Comparison of ENCODE assay signal across 8 mouse cellular contexts in the genomic region with DNA sequence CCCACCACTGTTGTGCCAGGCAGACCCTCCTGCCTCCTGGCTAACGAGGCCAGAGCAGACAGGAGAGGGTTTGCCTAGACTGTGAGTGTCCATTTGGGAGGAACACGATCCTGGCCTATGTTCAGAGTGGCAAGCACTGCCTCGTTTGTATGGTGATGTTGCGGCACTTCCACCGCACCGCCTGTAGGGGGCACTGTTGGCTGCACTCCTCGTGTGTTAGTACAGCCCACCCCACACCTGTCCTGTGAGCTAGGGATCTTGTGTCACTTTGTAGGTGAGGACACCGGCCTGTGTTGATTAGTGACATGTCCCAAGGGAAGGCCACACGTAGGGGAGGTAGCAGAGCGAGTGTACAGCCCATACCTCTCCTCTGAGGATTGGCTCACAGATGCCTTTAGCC. TPM values are rescaled to one million over a fixed set of nuclear protein-coding genes. Genes with fewer than 3 reads are reported as not detected.
DNase-seq lines count a peak whose midpoint lies in the region; ATAC-seq and TF ChIP-seq lines count a peak whose summit lies in the region.

No protein-coding gene starts in this region.

- no peaks in the 10 kb centered on the region for H3K4me1 ChIP-seq in kidney, adult 2 months (ENCODE audit: control insufficient read depth, insufficient read depth, low read length)
- H3K4me1 ChIP-seq in CH12.LX (ENCODE audit: control insufficient read depth in 1 of 2, insufficient read depth in 2 of 2) = peaks cover 0 to 10% of the 10 kb centered on the region in 2 experiments; a peak in 2 of 4 replicates
- peaks cover 23% of the 10 kb centered on the region for H3K4me1 ChIP-seq in liver, embryonic 13.5 days (replicated peaks)

- dilution Hi-C loops in CH12.LX (cut with MboI; ENCODE audit: extremely low pct_ligation_motif_present, extremely low pct_unique_long_range_greater_than_20kb, low sequenced_read_pairs) = no loop called here

- WGBS in kidney, adult 2 months = 59% methylated on average over 10 of the region's 10 CpGs
- 52% methylated on average over 10 of the region's 10 CpGs for WGBS in liver, embryonic 13.5 days (ENCODE audit: insufficient replicate concordance)

- H3K4me2 ChIP-seq in CH12.LX (ENCODE audit: insufficient read depth, low read depth, poor library complexity, severe bottlenecking) = no peak overlapping the region
- H3K4me2 ChIP-seq in liver, embryonic 13.5 days = no peak overlapping the region

- no peak overlapping the region for H3K27ac ChIP-seq in kidney, adult 2 months (ENCODE audit: insufficient read depth, low read depth, low read length)
- no peak overlapping the region for H3K27ac ChIP-seq in CH12.LX (ENCODE audit: insufficient read depth, low read depth)
- no peak overlapping the region for H3K27ac ChIP-seq in liver, embryonic 13.5 days

- no peaks in the 10 kb centered on the region for H3K9me3 ChIP-seq in CH12.LX (replicated peaks; ENCODE audit: low read length)
- no peaks in the 10 kb centered on the region for H3K9me3 ChIP-seq in liver, embryonic 13.5 days (replicated peaks)

- DNase-seq in CD4-positive, CD25-positive, alpha-beta regulatory T cell, adult 2 months (ENCODE audit: low read depth, low spot score) = peak; percentile 50
- no peak for DNase-seq in kidney, adult 2 months
- DNase-seq in kidney, adult 8-10 months = no peak
- DNase-seq in CH12.LX (ENCODE audit: extremely low read depth) = no peak
- DNase-seq in liver, embryonic 13.5 days = peak; percentile 33
- no peak for DNase-seq in frontal cortex, postnatal 14 days (ENCODE audit: low spot score in 2 of 2)
- no peak for DNase-seq in layer of hippocampus, adult 9-11 months

- TF ChIP-seq EP300 in CH12.LX (IDR thresholded peaks at IDR 0.05; ENCODE audit: low read length) = no peak

- no peak overlapping the region for H3K4me3 ChIP-seq in kidney, adult 2 months (ENCODE audit: insufficient read depth, low read depth, low read length)
- H3K4me3 ChIP-seq in CH12.LX (replicated peaks in 1 of 3; ENCODE audit: low read depth in 2 of 3, low read length in 2 of 3, poor library complexity in 1 of 3) = no peak overlapping the region
- H3K4me3 ChIP-seq in liver, embryonic 13.5 days (replicated peaks) = no peak overlapping the region

- no peak for ATAC-seq in CD4-positive, CD25-positive, alpha-beta regulatory T cell, adult 4 months
- ATAC-seq in liver, embryonic 13.5 days (ENCODE audit: low read depth) = 0 out of 2 replicates have a peak, but pooled peaks have one; percentile 6

- no peaks in the 10 kb centered on the region for H3K79me2 ChIP-seq in CH12.LX (replicated peaks; ENCODE audit: control insufficient read depth, extremely low read depth, insufficient read depth, poor library complexity, severe bottlenecking)

- in situ Hi-C loops in CH12.LX (cut with MboI; ENCODE audit: low pct_ligation_motif_present, low pct_unique_long_range_greater_than_20kb, low sequenced_read_pairs) = loop anchor here (25.0 kb wide), 1 partner anchor 485 kb away; a partner anchor contains a TSS

- TF ChIP-seq RAD21 in CH12.LX (IDR thresholded peaks at IDR 0.05; ENCODE audit: low read depth, low read length) = peak; percentile 12

- H3K36me3 ChIP-seq in kidney, adult 2 months (ENCODE audit: control insufficient read depth, insufficient read depth, low read length) = no peaks in the 10 kb centered on the region
- H3K36me3 ChIP-seq in CH12.LX (replicated peaks in 1 of 2; ENCODE audit: control insufficient read depth in 1 of 2, insufficient read depth in 1 of 2, low read length in 1 of 2) = peaks cover 96 to 100% of the 10 kb centered on the region in 2 experiments
- peaks cover 99% of the 10 kb centered on the region for H3K36me3 ChIP-seq in liver, embryonic 13.5 days

- peak; percentile 75 for TF ChIP-seq CTCF in kidney, adult 2 months (conservative IDR thresholded peaks at IDR 0.05; ENCODE audit: insufficient read depth, insufficient read length, low read depth, low read length)
- TF ChIP-seq CTCF in CH12.LX (conservative IDR thresholded peaks at IDR 0.05 in 1 of 2, IDR thresholded peaks at IDR 0.05 in 1 of 2; ENCODE audit: low read depth in 2 of 2, low read length in 2 of 2) = peak; percentile 61 to 85

- H3K27me3 ChIP-seq in kidney, adult 2 months (replicated peaks; ENCODE audit: control insufficient read depth, insufficient read depth, low read length) = no peaks in the 10 kb centered on the region
- no peaks in the 10 kb centered on the region for H3K27me3 ChIP-seq in CH12.LX (replicated peaks)
- no peaks in the 10 kb centered on the region for H3K27me3 ChIP-seq in liver, embryonic 13.5 days

- TF ChIP-seq POLR2A in kidney, adult 2 months (IDR thresholded peaks at IDR 0.05; ENCODE audit: low read depth, low read length) = no peak
- no peak for TF ChIP-seq POLR2A in CH12.LX (IDR thresholded peaks at IDR 0.05; ENCODE audit: low read depth, low read length)

- H3K9ac ChIP-seq in CH12.LX (ENCODE audit: insufficient read depth, low read depth) = no peak overlapping the region
- no peak overlapping the region for H3K9ac ChIP-seq in liver, embryonic 13.5 days

TF ChIP-seq in CH12.LX, 34 proteins besides CTCF, POLR2A, EP300 and RAD21:
- TF ChIP-seq JUN (IDR thresholded peaks at IDR 0.05; ENCODE audit: insufficient read depth, low read depth, low read length) (no peak), CHD2 (IDR thresholded peaks at IDR 0.05; ENCODE audit: low read length) (no peak), TCF12 (IDR thresholded peaks at IDR 0.05; ENCODE audit: low read depth, low read length) (no peak), ZKSCAN1 (IDR thresholded peaks at IDR 0.05; ENCODE audit: borderline replicate concordance, low read depth, low read length) (no peak), JUND (conservative IDR thresholded peaks at IDR 0.05; ENCODE audit: low read depth, low read length) (no peak), CHD1 (IDR thresholded peaks at IDR 0.05; ENCODE audit: low read depth, low read length) (no peak), NRF1 (IDR thresholded peaks at IDR 0.05; ENCODE audit: low read depth, low read length) (no peak)

RNA-seq across cellular contexts. Expression of a gene that starts 11.4 kb away (rescaled TPM):
- polyA plus RNA-seq in CD4-positive, CD25-positive, alpha-beta regulatory T cell, adult 4 months (2017; shearing (Covaris generic)) = 10 to 100 TPM; 14.0 to 23.1 TPM
- polyA plus RNA-seq in kidney, adult 2 months (2012; rRNA removed) = 10.7 and 12.1 TPM in 2 replicates
- 56.5 and 76.1 TPM in 2 replicates for total RNA-seq in CH12.LX (2012; rRNA removed)
- total RNA-seq in CH12.LX (2014; rRNA removed) = 30.6 and 36.2 TPM in 2 replicates
- 81.4 and 94.6 TPM in 2 replicates for polyA plus RNA-seq in CH12.LX (2012; ENCODE audit: insufficient read length, low read depth)
- polyA plus RNA-seq in liver, embryonic 13.5 days (2015; fragmentation: Nextera tagmentation; extraction: Ambion mirVana) = 18.4 and 19.4 TPM in 2 replicates

Comparison
In these comparisons a context has a peak if more than half of its experiments do, and no peak if none do; other contexts are left out.
1. DNase-seq: peak in CD4-positive, CD25-positive, alpha-beta regulatory T cell, adult 2 months (single experiment) and liver, embryonic 13.5 days (single experiment); none in kidney, adult 2 months (single experiment), kidney, adult 8-10 months (0 of 2), CH12.LX (single experiment), frontal cortex, postnatal 14 days (0 of 2) and layer of hippocampus, adult 9-11 months (single experiment).